Mouse (Mus musculus): ENCODE data around the gene Bmp7. TPM values are rescaled to one million over a fixed set of nuclear protein-coding genes. Genes with fewer than 3 reads are reported as not detected.
A peak's percentile ranks its signal among the peaks of the same experiment; 100 is the strongest.

The Bmp7 gene
- total RNA-seq, 2 experiments from 2014 or later, result 0.86 to 1.8 TPM

DNA sequence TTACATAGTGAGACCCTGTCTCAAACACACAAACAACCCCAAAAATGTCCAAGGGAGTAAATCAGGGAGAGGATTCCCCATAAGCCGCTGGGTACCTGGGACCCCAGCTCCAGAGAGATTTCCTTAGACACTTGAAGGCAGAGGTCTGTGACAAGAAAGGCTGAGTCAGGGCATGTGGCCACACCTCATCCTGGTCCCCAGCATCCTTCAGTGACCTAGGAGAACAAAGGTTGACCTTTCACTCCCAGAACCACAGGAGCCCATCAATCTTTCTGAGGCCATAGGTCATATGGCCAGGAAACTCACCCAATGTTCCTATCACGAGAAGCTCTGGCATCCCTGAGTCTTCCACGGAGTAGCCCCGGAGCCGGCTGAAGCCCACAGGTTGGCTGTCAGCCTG is 111.9 kb downstream of the Bmp7 start:
- intact Hi-C loops (cut with DNase I; ENCODE audit: low total_unique reads), result no loop called here
- DNase-seq, result no peak

DNA sequence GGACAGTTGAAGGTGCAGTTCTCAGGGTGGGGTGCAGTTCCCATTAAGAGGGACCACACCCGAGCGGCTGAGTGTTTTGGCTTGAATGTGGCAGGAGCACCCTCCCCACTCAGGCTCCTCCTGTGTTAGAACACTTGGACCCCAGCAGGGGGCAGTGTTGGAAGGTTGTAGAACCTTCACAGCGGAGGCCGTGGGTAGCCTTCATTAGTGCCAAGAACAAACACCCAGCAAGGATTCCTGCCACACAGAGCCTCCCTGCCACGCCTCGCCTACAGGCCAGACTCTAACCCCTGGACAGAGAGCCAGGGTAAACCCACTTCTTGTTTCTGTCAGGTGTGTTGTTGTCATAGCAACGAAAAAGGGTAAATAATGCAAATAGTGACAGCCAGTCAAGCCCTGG is 112.6 kb downstream of the Bmp7 start:
- intact Hi-C loops (cut with DNase I; ENCODE audit: low total_unique reads), result no loop called here
- DNase-seq, result no peak

DNA sequence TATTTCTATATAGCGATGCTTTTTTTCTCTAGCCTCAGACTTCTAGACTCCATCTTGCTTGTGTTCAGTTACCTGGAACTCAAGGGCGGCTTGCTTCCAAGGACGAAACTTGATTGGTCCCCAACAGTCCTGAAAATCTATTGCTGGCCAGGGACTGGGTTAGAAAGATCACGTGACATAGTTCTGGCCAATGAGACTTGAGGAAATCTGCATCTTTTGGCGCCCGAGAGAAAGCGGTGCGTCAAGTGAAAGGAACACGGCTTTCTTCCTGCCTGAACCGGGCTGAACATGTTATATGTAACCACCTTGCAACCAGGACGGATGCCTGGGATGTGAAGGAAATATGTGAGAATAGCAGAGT is 114.4 kb downstream of the Bmp7 start:
- intact Hi-C loops (cut with DNase I; ENCODE audit: low total_unique reads), result no loop called here

DNA sequence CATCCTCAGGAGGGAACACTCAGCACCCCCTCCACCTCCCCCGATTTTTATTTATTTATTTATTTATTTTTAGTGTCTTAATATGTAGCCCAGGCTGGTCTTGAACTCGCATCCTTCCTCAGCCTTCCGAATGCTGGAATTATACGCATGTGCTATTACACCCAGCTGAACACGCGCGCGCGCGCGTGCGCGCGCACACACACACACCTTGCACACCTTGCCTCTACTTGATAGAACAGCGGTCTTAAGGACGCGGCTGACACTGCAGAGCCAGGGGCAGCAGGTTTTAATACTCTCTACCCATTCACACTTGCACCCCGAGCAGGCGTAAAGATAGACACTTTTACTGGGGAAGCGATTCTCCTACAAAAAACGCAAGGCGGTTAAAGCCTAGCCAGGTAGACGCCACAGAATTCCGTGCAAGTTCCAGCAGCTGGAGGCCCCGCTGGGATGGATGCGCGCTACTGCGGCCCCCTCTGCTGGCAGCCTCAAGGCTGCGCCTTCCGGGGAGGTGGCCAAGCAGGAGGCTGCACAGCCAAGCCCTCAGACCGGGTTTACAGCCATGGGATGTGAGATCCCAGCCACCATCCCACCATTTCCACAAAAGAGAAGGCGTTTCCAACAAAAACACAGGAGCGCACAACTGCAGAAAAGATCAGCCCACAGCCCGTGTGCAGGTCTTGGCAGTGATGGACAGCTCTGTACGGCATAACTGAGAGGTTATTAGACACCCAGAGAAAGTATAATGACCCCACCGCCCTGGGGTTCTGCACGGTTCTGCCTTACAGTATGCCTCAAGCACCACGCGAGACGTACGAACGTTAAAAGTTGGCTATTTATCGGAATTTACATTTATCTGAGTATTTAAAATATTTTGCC is 115.0 kb downstream of the Bmp7 start:
- peak; percentile 60 for DNase-seq
- intact Hi-C loops (cut with DNase I; ENCODE audit: low total_unique reads), result no loop called here

More for the DNA sequence above, 114.4 kb downstream of the Bmp7 start:
- DNase-seq, result no peak

DNA sequence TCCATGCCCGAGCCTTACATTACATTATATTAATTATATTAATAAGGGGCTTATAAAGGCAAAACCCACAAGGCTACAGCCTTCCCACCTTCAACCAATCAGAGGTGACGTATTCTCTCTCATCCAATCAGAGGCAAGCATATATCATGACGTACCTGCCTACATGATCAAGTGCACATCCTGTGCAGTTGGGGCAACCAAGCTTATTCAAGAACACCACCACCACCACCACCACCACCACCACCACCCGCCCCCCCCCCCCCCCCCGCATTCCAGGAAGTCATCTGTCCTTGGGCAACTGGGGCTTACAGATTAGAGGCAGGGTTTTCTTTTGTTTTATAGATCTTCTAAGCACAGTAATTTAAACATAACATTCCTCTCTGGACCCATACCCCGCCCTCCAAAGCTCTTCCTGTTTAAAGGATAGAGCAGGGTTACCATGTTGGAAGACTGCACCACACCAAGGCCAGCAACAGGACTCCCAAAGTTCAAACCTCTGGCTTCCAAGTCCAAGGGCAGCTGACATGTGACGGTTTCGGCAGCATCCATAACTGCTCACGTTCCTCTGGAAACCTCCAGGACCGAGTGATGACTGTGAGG is 121.4 kb downstream of the Bmp7 start:
- no peak for DNase-seq
- intact Hi-C loops (cut with DNase I; ENCODE audit: low total_unique reads), result no loop called here

Small RNA genes within 50 kb of the gene (microRNA-seq; reads per million reads assigned to microRNA genes)
- 0 reads per million in 2 experiments for gene Gm22773

Other genes with a start within 250 kb of the Bmp7 start
- gene Spo11, start 37.4 kb upstream of the Bmp7 start, total RNA-seq (2021), result under 1 TPM in 1 of 2 experiments, not detected in 1; 0.11 TPM
- gene Rae1, start 59.8 kb upstream of the Bmp7 start, total RNA-seq (2021), result 10 to 100 TPM; 20.0 to 23.6 TPM
- 100 to 1,000 TPM; 132 to 175 TPM for gene Rbm38, start 80.2 kb upstream of the Bmp7 start, total RNA-seq (2021)
- not detected for gene Ctcfl, start 179.2 kb upstream of the Bmp7 start, total RNA-seq (2021)
- 1 to 10 TPM in 1 of 2 experiments, under 1 TPM in 1; 0.82 to 3.2 TPM for gene Pck1, start 212.7 kb upstream of the Bmp7 start, total RNA-seq (2021)

All from gastrocnemius, postnatal 14 days (tissue).